Mouse (Mus musculus) C2C12 (cell line): ENCODE results near the gene Cyp26c1. TPM values are rescaled to one million over a fixed set of nuclear protein-coding genes. Genes with fewer than 3 reads are reported as not detected.

ENCODE experiments used
- H3K27me3 ChIP-seq: one replicate; pipeline ENCODE4 v1.6.1; 2011; ENCODE audit not compliant: control insufficient read depth, insufficient read depth, insufficient read length
- H3K36me3 ChIP-seq: one replicate; pipeline ENCODE4 v1.6.1; 2011; ENCODE audit not compliant: control insufficient read depth, insufficient read depth
- H3K4me3 ChIP-seq: one replicate; pipeline ENCODE4 v1.5.1; 2011; ENCODE audit warnings: mild to moderate bottlenecking, control low read depth; ENCODE audit not compliant: poor library complexity, insufficient read depth, severe bottlenecking
- H3K79me2 ChIP-seq: one replicate; pipeline ENCODE4 v1.6.1; 2011; ENCODE audit not compliant: control insufficient read depth, insufficient read depth
- H3K79me3 ChIP-seq: one replicate; pipeline ENCODE4 v1.6.1; 2011; ENCODE audit warnings: low read depth, control low read depth
- H3ac ChIP-seq: one replicate; pipeline ENCODE3; 2011; ENCODE audit warnings: low read depth; ENCODE audit not compliant: control insufficient read depth, insufficient read length
- CEBPB ChIP-seq: IDR thresholded peaks from one replicate; pipeline ENCODE4 v1.6.1; 2011; ENCODE audit warnings: low read depth, mild to moderate bottlenecking, control low read depth, moderate library complexity
- CTCF ChIP-seq: IDR thresholded peaks from one replicate; pipeline ENCODE4 v1.5.1; 2011; ENCODE audit not compliant: control insufficient read depth, insufficient read depth, insufficient read length
- FOSL1 ChIP-seq: IDR thresholded peaks from one replicate; pipeline ENCODE4 v1.8.0; 2011; ENCODE audit warnings: mild to moderate bottlenecking, low read length; ENCODE audit not compliant: poor library complexity, insufficient read depth, severe bottlenecking
- MAX ChIP-seq: IDR thresholded peaks from one replicate; pipeline ENCODE4 v1.6.1; 2011; ENCODE audit warnings: mild to moderate bottlenecking, control low read depth
- MYOD1 ChIP-seq: IDR thresholded peaks from one replicate; pipeline ENCODE4 v1.6.1; 2011; ENCODE audit warnings: low read depth; ENCODE audit not compliant: control insufficient read depth, insufficient read length
- MYOG ChIP-seq: IDR thresholded peaks from one replicate; pipeline ENCODE4 v1.6.1; 2011; ENCODE audit not compliant: control insufficient read depth, insufficient read length; ENCODE audit errors: extremely low read depth
- USF1 ChIP-seq: IDR thresholded peaks from one replicate; pipeline ENCODE4 v1.6.1; 2011; ENCODE audit warnings: low read depth, mild to moderate bottlenecking, control low read depth, moderate library complexity
- polyA plus RNA-seq: library from polyadenylated mRNA; unstranded; fragments of >200 nt; fragmentation: generic; extraction: Trizol; gene quantifications from one replicate; pipeline ENCODE4 v1.2.1, GENCODE M21; 2012; ENCODE audit warnings: missing spikeins

Cyp26c1 gene
- polyA plus RNA-seq, 1 experiment: 0.05 TPM

GRCm38 (mm10) chr19:37695762-37696602 is 10.6 kb downstream of the Cyp26c1 start:
- TF ChIP-seq USF1 (no peak), MYOD1 (no peak), FOSL1 (no peak), MYOG (no peak), MAX (no peak), CTCF (no peak), CEBPB (no peak)
- Histone ChIP-seq H3ac (no peak overlapping the region), H3K79me2 (no peaks in the 10 kb centered on the region), H3K79me3 (no peaks in the 10 kb centered on the region), H3K36me3 (no peaks in the 10 kb centered on the region), H3K4me3 (no peak overlapping the region), H3K27me3 (peaks cover 14% of the 10 kb centered on the region)

- H3K4me3 ChIP-seq: no peak overlapping the region
- H3K79me3 ChIP-seq: no peaks in the 10 kb centered on the region
- no peak for TF ChIP-seq MAX
- TF ChIP-seq USF1: no peak
- TF ChIP-seq MYOG: no peak
- TF ChIP-seq FOSL1: no peak
- no peak for TF ChIP-seq CEBPB
- no peak for TF ChIP-seq CTCF
- TF ChIP-seq MYOD1: no peak
- H3K36me3 ChIP-seq: no peaks in the 10 kb centered on the region
- H3K27me3 ChIP-seq: peaks cover 14% of the 10 kb centered on the region
- H3ac ChIP-seq: no peak overlapping the region
- no peaks in the 10 kb centered on the region for H3K79me2 ChIP-seq
Observed at GRCm38 (mm10) chr19:37696603-37697334, 11.4 kb downstream of the Cyp26c1 start.

GRCm38 (mm10) chr19:37697335-37697636 is 11.9 kb downstream of the Cyp26c1 start:
- Histone ChIP-seq H3K79me2 (no peaks in the 10 kb centered on the region), H3ac (no peak overlapping the region), H3K79me3 (no peaks in the 10 kb centered on the region), H3K27me3 (peaks cover 14% of the 10 kb centered on the region), H3K4me3 (no peak overlapping the region), H3K36me3 (no peaks in the 10 kb centered on the region)
- TF ChIP-seq CEBPB (no peak), CTCF (no peak), MYOG (no peak), MAX (no peak), USF1 (no peak), MYOD1 (no peak), FOSL1 (no peak)

- H3K79me3 ChIP-seq: no peaks in the 10 kb centered on the region
- H3K27me3 ChIP-seq: peaks cover 14% of the 10 kb centered on the region
- TF ChIP-seq FOSL1: no peak
- no peak for TF ChIP-seq CEBPB
- TF ChIP-seq CTCF: no peak
- no peak for TF ChIP-seq MYOD1
- no peak for TF ChIP-seq USF1
- no peak for TF ChIP-seq MYOG
- no peak for TF ChIP-seq MAX
- no peaks in the 10 kb centered on the region for H3K79me2 ChIP-seq
- no peak within 1 kb of the TSS for H3K4me3 ChIP-seq
- H3ac ChIP-seq: no peak within 1 kb of the TSS
- H3K36me3 ChIP-seq: no peaks in the 10 kb centered on the region
Observed at GRCm38 (mm10) chr19:37697651-37698272, 12.4 kb downstream of the Cyp26c1 start, which contains the start of gene Cyp26a1. TSS of gene Cyp26a1 (plus strand) at chr19:37697798.

GRCm38 (mm10) chr19:37698273-37699160 is 13.1 kb downstream of the Cyp26c1 start:
- Histone ChIP-seq H3K27me3 (peaks cover 14% of the 10 kb centered on the region), H3K79me3 (no peaks in the 10 kb centered on the region), H3K4me3 (no peak overlapping the region), H3K79me2 (no peaks in the 10 kb centered on the region), H3K36me3 (no peaks in the 10 kb centered on the region), H3ac (no peak overlapping the region)
- TF ChIP-seq CEBPB (no peak), FOSL1 (no peak), MYOD1 (no peak), MYOG (no peak), USF1 (no peak), CTCF (no peak)
